Mouse (Mus musculus) heart, adult 2 months (tissue): ENCODE data around the gene Naglu.

Experiments used
- CTCF ChIP-seq: fragments of 200-600 bp; IDR thresholded peaks from 2 replicates; pipeline ENCODE4 v1.8.1; 2022; ENCODE audit warnings: antibody characterized with exemption, mild to moderate bottlenecking, moderate library complexity
- EP300 ChIP-seq: fragments of 200-500 bp; IDR thresholded peaks from 2 replicates; pipeline ENCODE4 v1.6.1; 2011; ENCODE audit warnings: low read depth, low read length, control low read depth; ENCODE audit not compliant: insufficient read depth

GRCm38 (mm10) chr11:101083083-101083697, 13.4 kb downstream of the Naglu start:
- no peak for TF ChIP-seq EP300
- TF ChIP-seq CTCF, result no peak
